Mouse (Mus musculus) small intestine, adult 2 months (tissue): Measurements from ENCODE around the gene Elmo1.

Source experiments
- CTCF ChIP-seq: fragments of 200-500 bp; IDR thresholded peaks from 2 replicates; pipeline ENCODE4 v1.5.1; 2012; ENCODE audit warnings: low read depth, mild to moderate bottlenecking, control low read depth, inconsistent platforms, low read length, moderate library complexity, mixed read lengths; ENCODE audit not compliant: insufficient replicate concordance, insufficient read length; ENCODE audit errors: extremely low read depth
- POLR2A ChIP-seq: fragments of 200-500 bp; IDR thresholded peaks from 2 replicates; pipeline ENCODE4 v1.6.1; 2012; ENCODE audit warnings: low read depth, mild to moderate bottlenecking, control low read depth, inconsistent platforms, low read length, moderate library complexity

DNA sequence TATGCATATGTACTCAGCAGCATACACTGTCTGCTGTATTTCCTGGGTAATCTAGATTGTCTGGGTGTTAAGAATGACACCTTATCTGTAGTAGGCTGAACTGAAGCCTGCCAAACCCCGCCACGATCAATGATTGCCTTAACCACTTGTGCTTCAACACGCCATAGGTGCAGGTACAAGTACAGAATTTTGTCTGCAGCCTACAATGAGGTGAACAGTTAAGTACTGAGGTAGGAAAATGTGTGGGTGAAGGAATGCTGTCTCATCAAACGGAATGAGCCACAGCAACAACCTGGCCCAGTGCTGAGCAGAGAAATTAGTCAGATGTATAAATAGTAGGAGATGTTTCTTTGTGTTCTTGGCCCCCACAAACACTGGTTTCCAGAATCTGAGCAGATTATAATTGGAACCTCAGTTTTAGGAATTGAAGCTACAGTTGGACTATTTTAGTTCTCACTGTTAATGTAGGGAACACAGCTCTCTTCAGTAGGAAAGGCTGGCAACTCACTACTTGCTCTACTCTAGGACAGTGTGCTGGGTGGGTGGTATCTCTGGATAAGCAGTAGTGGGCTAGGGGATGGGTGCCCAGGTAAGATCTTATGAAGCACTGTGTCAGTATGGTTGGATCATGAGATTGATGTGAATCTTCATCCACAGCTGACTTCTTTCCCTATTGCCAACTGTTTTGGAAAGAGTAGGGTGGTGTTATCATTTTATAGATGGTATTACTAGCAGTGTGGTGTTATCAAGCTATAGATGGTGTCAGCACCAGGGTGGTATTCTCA, 4.7 kb downstream of the Elmo1 start:
- TF ChIP-seq CTCF: no peak
- TF ChIP-seq POLR2A: no peak
